Mouse (Mus musculus) midbrain, postnatal 0 days (tissue): ENCODE measurements at regions not wholly inside any gene's neighbourhood (a gene's known extent, or its start where the extent isn't known, plus 50 kb on each side); places are given as distances from the start of the nearest gene placed in this dataset.

ENCODE experiments used
- ATAC-seq: fragments of 200-750 bp; cut with Nextera tagmentation; 2 replicates; pipeline ENCODE4 v1.8.0; 2017; ENCODE audit warnings: moderate number of reproducible peaks, mild to moderate bottlenecking, moderate TSS enrichment, moderate library complexity; ENCODE audit not compliant: low FRiP score
- DNase-seq: peaks from one replicate; pipeline ENCODE4 v3.0.0-alpha.2; 2015; ENCODE audit warnings: low spot score
- H3K27ac ChIP-seq: fragments of 300-500 bp; sonication (generic); 2 replicates; pipeline ENCODE4 v1.5.1; 2014; ENCODE audit warnings: low read depth, mild to moderate bottlenecking, low read length, mixed read lengths
- H3K27me3 ChIP-seq: fragments of 300-500 bp; sonication (generic); 2 replicates; pipeline ENCODE4 v1.6.1; 2014; ENCODE audit warnings: low read length, control low read depth, mixed read lengths; ENCODE audit not compliant: insufficient read depth
- H3K36me3 ChIP-seq: fragments of 300-500 bp; sonication (generic); 2 replicates; pipeline ENCODE4 v1.6.1; 2014; ENCODE audit warnings: low read length, control low read depth, mixed read lengths; ENCODE audit not compliant: insufficient read depth
- H3K4me1 ChIP-seq: fragments of 300-500 bp; sonication (generic); 2 replicates; pipeline ENCODE4 v1.6.1; 2014; ENCODE audit warnings: mild to moderate bottlenecking, control low read depth, antibody characterized with exemption, low read length, mixed read lengths; ENCODE audit not compliant: insufficient read depth
- H3K4me2 ChIP-seq: fragments of 300-500 bp; sonication (generic); 2 replicates; pipeline ENCODE4 v1.6.1; 2014; ENCODE audit warnings: low read depth, mild to moderate bottlenecking, low read length, mixed read lengths; ENCODE audit not compliant: poor library complexity, severe bottlenecking
- H3K4me3 ChIP-seq: fragments of 300-500 bp; sonication (generic); 2 replicates; pipeline ENCODE4 v1.5.1; 2014; ENCODE audit warnings: low read depth, mild to moderate bottlenecking, low read length, moderate library complexity
- H3K9ac ChIP-seq: fragments of 300-500 bp; sonication (generic); replicated peaks from 2 replicates; pipeline ENCODE4 v1.6.1; 2014; ENCODE audit warnings: mild to moderate bottlenecking, low read length, moderate library complexity, mixed read lengths; ENCODE audit not compliant: poor library complexity, severe bottlenecking
- H3K9me3 ChIP-seq: fragments of 300-500 bp; sonication (generic); 2 replicates; pipeline ENCODE4 v1.6.1; 2016; ENCODE audit warnings: low read length, control low read depth
- CTCF ChIP-seq: IDR thresholded peaks from 2 replicates; pipeline ENCODE4 v1.5.1; 2016; ENCODE audit warnings: antibody characterized with exemption, mild to moderate bottlenecking
- WGBS: fragments of 180-500 bp; shearing (Covaris S2); extraction: QIAGEN DNeasy Blood & Tissue Kit; methylation state at CpG from one replicate; pipeline ENCODE4 v1.1.7; 2014; 5-methylcytosine and 5-hydroxymethylcytosine counted together

- Histone ChIP-seq H3K27me3 (no peaks in the 10 kb centered on the region), H3K4me1 (no peaks in the 10 kb centered on the region), H3K9ac (no peak overlapping the region), H3K36me3 (no peaks in the 10 kb centered on the region), H3K4me2 (no peak overlapping the region), H3K27ac (no peak overlapping the region), H3K4me3 (no peak overlapping the region), H3K9me3 (no peaks in the 10 kb centered on the region)
- no peak for TF ChIP-seq CTCF
- DNase-seq (no peak), ATAC-seq (no peak)
- whole genome bisulfite sequencing = 95% methylated on average over 6 of the region's 6 CpGs
Measured at GRCm38 (mm10) chr4:39508866-39509265, 58.8 kb downstream of the 1700009N14Rik start.

GRCm38 (mm10) chr4:39527492-39527891 is 77.4 kb downstream of the 1700009N14Rik start:
- no peaks in the 10 kb centered on the region for H3K36me3 ChIP-seq
- H3K27ac ChIP-seq = no peak overlapping the region
- no peak for DNase-seq
- no peak for TF ChIP-seq CTCF
- H3K4me2 ChIP-seq = no peak overlapping the region
- H3K4me3 ChIP-seq = no peak overlapping the region
- H3K27me3 ChIP-seq = no peaks in the 10 kb centered on the region
- ATAC-seq = no peak
- H3K4me1 ChIP-seq = no peaks in the 10 kb centered on the region
- no peaks in the 10 kb centered on the region for H3K9me3 ChIP-seq
- WGBS = 80% methylated on average over 2 of the region's 2 CpGs
- no peak overlapping the region for H3K9ac ChIP-seq

GRCm38 (mm10) chr4:39528661-39529060 is 78.6 kb downstream of the 1700009N14Rik start:
- no peak for DNase-seq
- TF ChIP-seq CTCF = no peak
- no peaks in the 10 kb centered on the region for H3K4me1 ChIP-seq
- H3K4me2 ChIP-seq = no peak overlapping the region
- no peaks in the 10 kb centered on the region for H3K27me3 ChIP-seq
- H3K4me3 ChIP-seq = no peak overlapping the region
- WGBS = 78% methylated on average over 4 of the region's 4 CpGs
- H3K9ac ChIP-seq = no peak overlapping the region
- no peaks in the 10 kb centered on the region for H3K9me3 ChIP-seq
- H3K36me3 ChIP-seq = no peaks in the 10 kb centered on the region
- no peak for ATAC-seq
- no peak overlapping the region for H3K27ac ChIP-seq

DNA sequence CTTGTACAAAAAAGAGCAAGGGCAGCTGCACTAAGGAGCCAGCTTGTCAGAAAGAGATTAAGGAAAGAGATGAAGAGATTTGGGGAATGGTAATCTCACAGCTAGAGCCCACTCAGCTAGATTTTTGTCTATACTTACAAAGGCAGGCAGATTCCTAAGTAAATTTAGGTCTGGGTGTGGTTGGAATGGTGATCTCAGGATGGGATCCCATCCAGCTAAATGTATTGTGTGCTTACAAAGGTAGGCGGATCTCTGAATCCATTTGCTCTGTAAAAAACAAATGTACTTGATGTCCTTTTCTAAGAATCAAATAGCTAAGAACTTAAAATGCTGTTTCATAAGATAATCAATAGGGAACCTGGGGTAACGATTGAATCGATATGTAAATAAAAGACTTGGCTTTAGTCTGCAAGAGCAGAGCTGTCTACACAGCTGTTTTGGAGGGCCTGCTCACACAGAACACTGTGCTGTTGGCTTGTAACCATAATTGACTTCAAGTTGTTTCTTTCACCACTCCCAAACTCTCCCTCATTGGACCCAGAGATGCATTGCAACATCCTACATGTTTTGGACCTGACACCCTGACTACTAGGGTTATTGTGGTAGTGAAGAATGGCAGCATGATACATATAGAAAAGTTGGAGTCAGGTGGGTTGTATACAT is 106.1 kb downstream of the 1700009N14Rik start:
- H3K9me3 ChIP-seq = no peaks in the 10 kb centered on the region
- H3K9ac ChIP-seq = no peak overlapping the region
- no peaks in the 10 kb centered on the region for H3K36me3 ChIP-seq
- H3K27ac ChIP-seq = no peak overlapping the region
- WGBS = 91% methylated on average over 3 of the region's 3 CpGs
- DNase-seq = no peak
- no peak overlapping the region for H3K4me3 ChIP-seq
- no peak overlapping the region for H3K4me2 ChIP-seq
- no peaks in the 10 kb centered on the region for H3K27me3 ChIP-seq
- TF ChIP-seq CTCF = no peak
- no peaks in the 10 kb centered on the region for H3K4me1 ChIP-seq
- no peak for ATAC-seq

GRCm38 (mm10) chr4:39597426-39597825 is 147.3 kb downstream of the 1700009N14Rik start:
- no peak for ATAC-seq
- WGBS = 81% methylated on average over 2 of the region's 2 CpGs
- no peak overlapping the region for H3K9ac ChIP-seq

DNA sequence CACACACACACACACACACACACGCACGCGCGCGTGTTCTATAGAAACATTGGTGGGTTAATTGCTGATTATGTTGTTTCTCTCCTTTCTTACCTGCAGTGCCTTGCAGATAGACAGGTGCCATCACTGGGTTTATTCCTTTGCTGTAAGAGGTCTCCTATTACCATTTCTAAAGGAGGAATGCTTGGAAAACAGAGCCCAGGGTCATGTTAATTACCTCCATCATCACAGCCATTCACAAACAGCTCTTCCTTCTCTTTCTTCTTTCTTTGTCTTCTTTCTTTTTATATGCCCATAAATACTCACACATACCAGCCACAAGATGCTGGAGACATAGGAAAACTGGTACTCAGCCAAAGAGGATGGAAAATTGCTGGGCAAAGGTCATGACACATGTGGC is 155.0 kb downstream of the 1700009N14Rik start:
- Histone ChIP-seq H3K4me3 (no peak overlapping the region), H3K4me1 (no peaks in the 10 kb centered on the region), H3K4me2 (no peak overlapping the region), H3K27ac (no peak overlapping the region), H3K9ac (no peak overlapping the region), H3K27me3 (no peaks in the 10 kb centered on the region), H3K9me3 (no peaks in the 10 kb centered on the region), H3K36me3 (no peaks in the 10 kb centered on the region)
- ATAC-seq (no peak), DNase-seq (no peak)
- TF ChIP-seq CTCF = no peak
- WGBS = 94% methylated on average over 5 of the region's 5 CpGs

More at GRCm38 (mm10) chr4:39597426-39597825, 147.3 kb downstream of the 1700009N14Rik start:
- TF ChIP-seq CTCF = no peak
- H3K4me1 ChIP-seq = no peaks in the 10 kb centered on the region
- H3K27ac ChIP-seq = no peak overlapping the region
- no peaks in the 10 kb centered on the region for H3K9me3 ChIP-seq
- no peak overlapping the region for H3K4me2 ChIP-seq
- H3K36me3 ChIP-seq = no peaks in the 10 kb centered on the region
- H3K4me3 ChIP-seq = no peak overlapping the region
- H3K27me3 ChIP-seq = no peaks in the 10 kb centered on the region
- DNase-seq = no peak
